Mouse (Mus musculus) stomach, embryonic 16.5 days (tissue): ENCODE data around the gene Cnbd2. TPM values are rescaled to one million over a fixed set of nuclear protein-coding genes. Genes with fewer than 3 reads are reported as not detected.

Experiments used
- ATAC-seq: fragments of 200-750 bp; cut with Nextera tagmentation; 2 replicates; pipeline ENCODE4 v1.8.0; 2017; ENCODE audit warnings: moderate number of reproducible peaks, moderate TSS enrichment; ENCODE audit not compliant: insufficient read depth, low FRiP score
- H3K27ac ChIP-seq: fragments of 300-500 bp; sonication (generic); 2 replicates; pipeline ENCODE4 v1.5.1; 2014; ENCODE audit warnings: low read length
- H3K27me3 ChIP-seq: fragments of 300-500 bp; sonication (generic); 2 replicates; pipeline ENCODE4 v1.6.1; 2014; ENCODE audit warnings: low read length, control low read depth, mixed read lengths; ENCODE audit not compliant: control insufficient read depth, insufficient read depth
- H3K36me3 ChIP-seq: fragments of 300-500 bp; sonication (generic); 2 replicates; pipeline ENCODE4 v1.6.1; 2014; ENCODE audit warnings: low read length; ENCODE audit not compliant: control insufficient read depth, insufficient read depth
- H3K4me1 ChIP-seq: fragments of 300-500 bp; sonication (generic); 2 replicates; pipeline ENCODE4 v1.6.1; 2014; ENCODE audit warnings: low read length, control low read depth, mixed read lengths; ENCODE audit not compliant: control insufficient read depth, insufficient read depth
- H3K4me2 ChIP-seq: fragments of 300-500 bp; sonication (generic); 2 replicates; pipeline ENCODE4 v1.6.1; 2014; ENCODE audit warnings: low read depth, low read length, mixed read lengths
- H3K4me3 ChIP-seq: fragments of 300-500 bp; sonication (generic); replicated peaks from 2 replicates; pipeline ENCODE4 v1.5.1; 2014; ENCODE audit warnings: mild to moderate bottlenecking, low read length
- H3K9ac ChIP-seq: fragments of 300-500 bp; sonication (generic); 2 replicates; pipeline ENCODE4 v1.6.1; 2014; ENCODE audit warnings: low read length
- H3K9me3 ChIP-seq: fragments of 300-500 bp; sonication (generic); replicated peaks from 2 replicates; pipeline ENCODE4 v1.6.1; 2016; ENCODE audit warnings: low read length, control low read depth; ENCODE audit not compliant: control insufficient read depth
- WGBS: fragments of 180-500 bp; shearing (Covaris S2); extraction: QIAGEN DNeasy Blood & Tissue Kit; methylation state at CpG from one replicate; pipeline ENCODE4 v1.1.7; 2014; 5-methylcytosine and 5-hydroxymethylcytosine counted together
- polyA plus RNA-seq: library from polyadenylated mRNA; unstranded; fragments of >200 nt; fragmentation: Nextera tagmentation; extraction: Ambion mirVana; gene quantifications from 2 replicates; pipeline ENCODE4 v1.2.1, GENCODE M21; 2015

Gene Cnbd2
- polyA plus RNA-seq, 1 experiment from 2014 or later = 3.3 TPM

- no peaks in the 10 kb centered on the region for H3K27me3 ChIP-seq
- peaks cover 2% of the 10 kb centered on the region; the same call in 1 of the 2 replicates for H3K9me3 ChIP-seq
- no peak overlapping the region for H3K27ac ChIP-seq
- H3K4me2 ChIP-seq = no peak overlapping the region
- H3K36me3 ChIP-seq = no peaks in the 10 kb centered on the region
- no peak overlapping the region for H3K4me3 ChIP-seq
- H3K9ac ChIP-seq = no peak overlapping the region
- ATAC-seq = no peak
- no peaks in the 10 kb centered on the region; the same call in 1 of the 2 replicates for H3K4me1 ChIP-seq
Measured at GRCm38 (mm10) chr2:156318491-156318890, 6.4 kb downstream of the Cnbd2 start.

- 89% methylated on average over 6 of the region's 6 CpGs for WGBS
- Histone ChIP-seq H3K9ac (no peak overlapping the region), H3K27me3 (no peaks in the 10 kb centered on the region), H3K9me3 (no peaks in the 10 kb centered on the region), H3K4me2 (no peak overlapping the region), H3K4me1 (peaks cover 10% of the 10 kb centered on the region), H3K27ac (no peak overlapping the region), H3K4me3 (no peak overlapping the region), H3K36me3 (no peaks in the 10 kb centered on the region)
- no peak for ATAC-seq
Measured at GRCm38 (mm10) chr2:156321538-156321937, 9.4 kb downstream of the Cnbd2 start.

- Histone ChIP-seq H3K4me3 (no peak overlapping the region; the same call in 1 of the 2 replicates), H3K27me3 (no peaks in the 10 kb centered on the region), H3K9me3 (no peaks in the 10 kb centered on the region), H3K9ac (peak overlapping the region; percentile 44), H3K4me1 (peaks cover 10% of the 10 kb centered on the region), H3K36me3 (no peaks in the 10 kb centered on the region), H3K4me2 (peak overlapping the region; percentile 33), H3K27ac (peak overlapping the region; percentile 64)
- 37% methylated on average over 6 of the region's 6 CpGs for whole genome bisulfite sequencing
- ATAC-seq = peak; percentile 22; the same call in 1 of the 2 replicates
Measured at GRCm38 (mm10) chr2:156324116-156324588, 12.1 kb downstream of the Cnbd2 start.

GRCm38 (mm10) chr2:156324681-156325080 is 12.6 kb downstream of the Cnbd2 start:
- peak overlapping the region; percentile 64 for H3K27ac ChIP-seq
- H3K4me2 ChIP-seq = peak overlapping the region; percentile 33
- H3K9me3 ChIP-seq = no peaks in the 10 kb centered on the region
- no peak overlapping the region; the same call in 1 of the 2 replicates for H3K4me3 ChIP-seq
- no peaks in the 10 kb centered on the region for H3K27me3 ChIP-seq
- peak; percentile 68; the same call in 1 of the 2 replicates for ATAC-seq
- H3K9ac ChIP-seq = no peak overlapping the region
- WGBS = 16% methylated on average over 5 of the region's 5 CpGs
- no peaks in the 10 kb centered on the region for H3K36me3 ChIP-seq
- H3K4me1 ChIP-seq = peaks cover 10% of the 10 kb centered on the region

- no peak overlapping the region for H3K27ac ChIP-seq
- no peak overlapping the region for H3K4me2 ChIP-seq
- 81% methylated on average over 1 of the region's 1 CpGs for WGBS
- H3K4me1 ChIP-seq = no peaks in the 10 kb centered on the region
- H3K9ac ChIP-seq = no peak overlapping the region
- no peak for ATAC-seq
- H3K27me3 ChIP-seq = no peaks in the 10 kb centered on the region
- no peaks in the 10 kb centered on the region for H3K36me3 ChIP-seq
- no peak overlapping the region for H3K4me3 ChIP-seq
- H3K9me3 ChIP-seq = no peaks in the 10 kb centered on the region
Measured at GRCm38 (mm10) chr2:156330681-156331080, 18.6 kb downstream of the Cnbd2 start.

- H3K4me3 ChIP-seq = no peak overlapping the region
- H3K9ac ChIP-seq = no peak overlapping the region
- H3K27me3 ChIP-seq = no peaks in the 10 kb centered on the region
- H3K36me3 ChIP-seq = no peaks in the 10 kb centered on the region
- no peaks in the 10 kb centered on the region for H3K4me1 ChIP-seq
- no peak overlapping the region for H3K4me2 ChIP-seq
- 61% methylated on average over 7 of the region's 7 CpGs for WGBS
- H3K27ac ChIP-seq = no peak overlapping the region
- ATAC-seq = no peak
- no peaks in the 10 kb centered on the region for H3K9me3 ChIP-seq
Measured at GRCm38 (mm10) chr2:156331446-156331965, 19.4 kb downstream of the Cnbd2 start.

- Histone ChIP-seq H3K27ac (no peak overlapping the region), H3K36me3 (no peaks in the 10 kb centered on the region), H3K4me2 (no peak overlapping the region), H3K27me3 (no peaks in the 10 kb centered on the region), H3K4me1 (no peaks in the 10 kb centered on the region), H3K4me3 (no peak overlapping the region), H3K9ac (no peak overlapping the region), H3K9me3 (no peaks in the 10 kb centered on the region)
- ATAC-seq = no peak
- 89% methylated on average over 4 of the region's 4 CpGs for WGBS
Measured at GRCm38 (mm10) chr2:156340078-156340477, 28.0 kb downstream of the Cnbd2 start.

GRCm38 (mm10) chr2:156344775-156345532 is 32.9 kb downstream of the Cnbd2 start:
- Histone ChIP-seq H3K27ac (no peak overlapping the region), H3K27me3 (no peaks in the 10 kb centered on the region), H3K4me1 (no peaks in the 10 kb centered on the region), H3K4me3 (no peak overlapping the region), H3K36me3 (no peaks in the 10 kb centered on the region), H3K9me3 (no peaks in the 10 kb centered on the region), H3K4me2 (no peak overlapping the region), H3K9ac (no peak overlapping the region; the same call in 1 of the 2 replicates)
- WGBS = 56% methylated on average over 12 of the region's 12 CpGs
- ATAC-seq = no peak

- H3K4me3 ChIP-seq = no peak overlapping the region
- no peak overlapping the region for H3K9ac ChIP-seq
- H3K27me3 ChIP-seq = no peaks in the 10 kb centered on the region
- no peak for ATAC-seq
- no peak overlapping the region for H3K27ac ChIP-seq
- H3K4me1 ChIP-seq = no peaks in the 10 kb centered on the region
- no peak overlapping the region for H3K4me2 ChIP-seq
- H3K9me3 ChIP-seq = no peaks in the 10 kb centered on the region
- WGBS = 72% methylated on average over 4 of the region's 4 CpGs
- no peaks in the 10 kb centered on the region for H3K36me3 ChIP-seq
Measured at GRCm38 (mm10) chr2:156348812-156349211, 36.7 kb downstream of the Cnbd2 start.
